Mouse (Mus musculus) CD4-positive, CD25-positive, alpha-beta regulatory T cell, adult 4 months (primary cell): ENCODE measurements around the gene Cspg4. TPM values are rescaled to one million over a fixed set of nuclear protein-coding genes. Genes with fewer than 3 reads are reported as not detected.

Experiments used
- ATAC-seq: one replicate; pipeline ENCODE4 v1.8.0; 2017
- polyA plus RNA-seq, 2 experiments: library from polyadenylated mRNA; unstranded; fragments of 100-300 nt; shearing (Covaris generic); gene quantifications; one replicate each; pipeline ENCODE4 v1.2.1; 2017

Gene Cspg4
- not detected for polyA plus RNA-seq

- no peak for ATAC-seq
Measured at GRCm38 (mm10) chr9:56864832-56865231, at the start of gene Cspg4. Gene Cspg4, plus strand, starts transcription at chr9:56865033.

- ATAC-seq, result no peak
Measured at GRCm38 (mm10) chr9:56824900-56825299, 39.9 kb upstream of the Cspg4 start.

- no peak for ATAC-seq
Measured at GRCm38 (mm10) chr9:56825476-56826213, 39.2 kb upstream of the Cspg4 start.

GRCm38 (mm10) chr9:56828146-56828545, 36.7 kb upstream of the Cspg4 start:
- no peak for ATAC-seq

GRCm38 (mm10) chr9:56828841-56829240, 36.0 kb upstream of the Cspg4 start:
- no peak for ATAC-seq

- ATAC-seq, result no peak
Measured at GRCm38 (mm10) chr9:56830162-56830561, 34.7 kb upstream of the Cspg4 start.

GRCm38 (mm10) chr9:56831904-56832303, 32.9 kb upstream of the Cspg4 start:
- ATAC-seq, result no peak

DNA sequence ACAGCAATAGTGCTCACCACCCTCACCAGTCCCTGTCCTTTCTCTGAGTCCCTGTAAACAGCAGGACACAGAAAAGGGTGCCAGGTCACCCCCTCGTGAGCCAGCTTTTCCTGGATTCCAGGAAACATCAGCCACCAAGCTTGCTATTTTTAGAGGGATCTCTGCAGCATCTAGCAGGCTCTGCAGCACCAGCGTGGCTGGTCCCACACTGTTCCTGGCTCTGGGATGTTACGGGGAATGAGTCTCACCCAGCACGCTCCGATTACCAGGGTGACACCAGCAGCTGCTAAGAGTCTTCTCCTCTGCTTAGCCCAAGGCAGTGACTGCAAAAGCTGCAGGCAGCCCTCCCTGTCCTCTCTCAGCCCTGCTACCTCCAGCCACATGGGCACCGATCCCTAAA, 31.9 kb upstream of the Cspg4 start:
- no peak for ATAC-seq

- ATAC-seq, result no peak
Measured at GRCm38 (mm10) chr9:56835152-56835551, 29.7 kb upstream of the Cspg4 start.

GRCm38 (mm10) chr9:56840721-56841120, 24.1 kb upstream of the Cspg4 start:
- no peak for ATAC-seq

GRCm38 (mm10) chr9:56841864-56842263, 23.0 kb upstream of the Cspg4 start:
- ATAC-seq, result no peak

DNA sequence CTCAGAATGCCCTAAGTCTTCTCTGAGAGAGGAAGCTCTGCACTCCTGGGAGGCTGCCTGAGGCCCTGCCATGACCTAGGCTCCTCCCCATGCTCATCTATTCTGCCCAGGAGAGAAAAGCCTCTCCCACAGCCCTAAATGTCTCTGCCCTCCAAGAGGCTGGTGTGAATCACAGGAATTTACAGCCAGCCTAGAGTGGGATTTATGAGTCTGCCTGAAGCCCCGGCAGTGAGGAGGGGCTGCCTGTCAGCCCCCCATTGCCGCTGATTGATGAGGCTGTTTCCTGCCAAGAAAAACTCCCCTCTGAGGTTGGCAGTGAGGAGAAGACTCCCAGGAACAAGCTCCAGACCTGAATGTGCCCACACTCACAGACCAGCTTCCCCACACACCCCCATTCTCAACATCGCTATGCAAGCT, 22.5 kb upstream of the Cspg4 start:
- no peak for ATAC-seq

GRCm38 (mm10) chr9:56843679-56844188, 21.1 kb upstream of the Cspg4 start:
- no peak for ATAC-seq

GRCm38 (mm10) chr9:56844644-56845043, 20.2 kb upstream of the Cspg4 start:
- no peak for ATAC-seq

- ATAC-seq, result no peak
Measured at GRCm38 (mm10) chr9:56847523-56847922, 17.3 kb upstream of the Cspg4 start.

DNA sequence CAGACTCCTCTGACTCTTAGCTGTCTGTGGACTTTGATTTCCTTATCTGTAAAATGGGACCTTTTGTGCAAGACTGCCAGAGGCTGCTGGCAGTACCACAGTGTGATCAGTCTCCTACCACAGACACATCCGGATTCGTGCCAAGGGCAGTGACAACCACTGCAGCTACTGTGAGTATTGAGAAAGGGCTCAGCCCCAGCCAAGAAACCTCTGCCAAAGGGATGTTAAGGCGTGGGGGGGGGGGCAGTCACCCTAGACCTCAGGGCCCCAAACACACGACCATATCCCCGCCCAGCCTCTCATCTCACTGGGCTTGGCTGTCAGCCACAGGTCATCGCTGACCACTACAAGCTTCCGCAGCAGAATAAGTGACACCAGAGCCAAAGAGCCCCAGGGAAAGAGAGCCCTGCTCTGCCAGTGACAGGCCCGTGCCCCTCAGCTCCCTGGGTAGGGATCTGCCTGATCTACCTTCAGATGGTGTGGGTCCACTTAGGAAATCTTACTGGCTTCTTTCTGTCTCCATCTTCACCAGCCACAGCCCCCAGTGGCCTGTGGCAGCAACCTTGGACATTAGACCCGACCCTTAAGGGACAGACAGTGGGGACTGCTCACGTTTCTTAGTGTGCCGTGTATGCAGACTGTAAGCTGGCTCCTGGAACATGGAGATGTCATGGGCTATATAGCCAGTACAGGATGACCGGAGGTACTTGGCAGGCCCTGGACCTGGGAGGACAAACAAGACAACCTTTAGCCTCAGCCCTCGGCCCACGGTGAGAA, 14.5 kb upstream of the Cspg4 start:
- no peak for ATAC-seq

- ATAC-seq, result no peak
Measured at GRCm38 (mm10) chr9:56850905-56851252, 14.0 kb upstream of the Cspg4 start.

GRCm38 (mm10) chr9:56851778-56852177, 13.1 kb upstream of the Cspg4 start:
- no peak for ATAC-seq

DNA sequence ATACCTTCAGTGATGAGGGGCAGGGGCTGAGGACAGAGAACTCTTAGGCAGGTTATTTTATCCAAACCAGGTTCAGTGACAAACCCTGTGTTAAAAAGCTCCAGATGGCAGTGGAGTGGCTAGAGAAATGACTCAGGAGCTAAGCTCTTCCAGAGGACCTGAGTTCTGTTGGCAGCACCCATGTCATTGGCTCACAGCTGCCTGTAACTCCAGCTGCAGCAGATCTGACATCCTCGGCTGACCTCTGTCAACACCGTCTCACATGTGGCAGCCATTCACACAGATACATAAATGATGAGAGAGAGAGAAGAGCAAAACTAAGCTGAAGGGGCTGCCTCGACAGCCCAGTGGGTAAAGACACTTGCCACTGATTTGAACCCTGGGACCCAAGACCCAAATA, 7.4 kb upstream of the Cspg4 start:
- no peak for ATAC-seq

DNA sequence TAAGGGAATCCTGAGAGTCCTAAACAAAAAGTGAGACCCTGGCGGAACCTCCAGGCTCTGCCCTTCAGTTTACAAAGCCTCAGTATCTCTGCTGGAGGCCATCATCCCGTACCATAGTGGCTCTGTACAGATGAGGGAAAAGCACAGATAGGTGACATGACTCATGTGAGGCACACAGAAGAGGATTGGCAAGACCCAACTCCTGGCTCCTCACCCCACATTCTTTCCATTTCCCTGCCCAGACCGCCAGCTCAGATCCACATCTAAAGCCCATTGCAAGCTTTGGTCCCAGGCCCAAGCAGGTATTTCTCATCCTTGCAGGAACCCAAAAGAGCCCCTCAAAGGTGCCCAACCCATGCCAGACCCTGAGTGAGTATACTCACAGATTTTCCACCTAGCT, 4.8 kb upstream of the Cspg4 start:
- no peak for ATAC-seq

DNA sequence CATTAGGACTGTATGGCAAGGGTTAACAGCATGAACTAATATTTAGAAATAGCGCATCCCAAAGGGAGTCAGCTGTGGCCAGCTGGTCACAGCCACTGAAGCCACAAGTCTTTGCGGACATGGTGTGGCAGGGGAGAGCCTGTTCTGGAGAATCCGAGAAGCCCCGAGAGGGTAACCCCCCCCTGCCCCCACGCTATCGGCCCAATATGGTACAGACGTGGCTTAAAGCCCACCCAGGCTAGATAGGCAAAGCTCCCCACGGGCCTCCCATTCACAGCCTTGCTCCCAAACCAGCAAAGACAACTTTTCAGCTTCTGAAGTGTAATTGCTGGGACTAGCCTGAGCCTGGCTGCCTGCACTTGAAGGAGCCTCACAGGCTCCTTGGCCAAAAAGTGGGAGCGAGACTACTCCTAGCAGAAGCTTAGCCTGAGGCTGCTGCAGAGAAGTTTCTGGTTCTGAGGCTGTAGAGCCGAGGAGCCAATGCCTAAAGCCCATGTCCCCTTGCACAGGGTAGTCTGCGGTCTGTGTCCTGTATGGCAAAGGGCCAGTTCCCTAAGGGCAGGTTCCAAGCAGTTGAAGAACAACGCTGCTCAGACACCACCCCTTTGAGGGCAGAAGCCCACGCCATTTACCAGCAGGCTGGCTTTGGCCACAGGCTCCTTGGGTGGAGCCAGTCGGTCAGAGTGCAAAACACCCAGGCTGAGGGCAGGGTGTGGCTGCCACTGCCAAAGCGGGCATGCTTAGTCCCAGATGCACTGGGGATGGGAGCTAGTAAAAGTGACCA, 4.2 kb upstream of the Cspg4 start:
- no peak for ATAC-seq

DNA sequence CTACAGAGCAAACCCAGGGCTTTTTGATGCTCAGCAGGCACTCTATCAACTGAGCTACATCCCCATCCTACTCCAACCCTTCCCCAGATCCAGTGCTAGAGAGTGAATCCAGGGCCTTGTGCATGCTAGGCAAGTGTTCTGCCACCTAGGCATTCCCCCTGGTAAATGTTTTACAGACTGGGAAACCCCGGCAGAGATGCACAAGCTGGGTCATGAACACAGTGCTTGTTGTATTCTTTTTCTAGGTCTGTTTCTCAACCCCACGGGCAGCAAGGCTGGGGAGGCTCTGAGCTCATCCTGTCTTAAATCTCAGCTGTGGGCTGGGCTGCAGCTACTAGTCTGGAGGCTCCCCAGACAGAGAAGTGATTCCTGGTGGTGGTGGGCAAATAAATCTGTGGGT, 2.0 kb upstream of the Cspg4 start:
- ATAC-seq, result no peak

- no peak for ATAC-seq
Measured at GRCm38 (mm10) chr9:56864216-56864729, 560 bp upstream of the Cspg4 start, which contains the start of gene Odf3l1. Gene Odf3l1, minus strand, starts transcription at chr9:56864679.
